Mouse (Mus musculus): ENCODE measurements around the gene Shc3. TPM values are rescaled to one million over a fixed set of nuclear protein-coding genes. Genes with fewer than 3 reads are reported as not detected.

Gene Shc3
- total and polyA plus RNA-seq, 3 experiments, result 0.80 to 2.1 (median 0.91) TPM

DNA sequence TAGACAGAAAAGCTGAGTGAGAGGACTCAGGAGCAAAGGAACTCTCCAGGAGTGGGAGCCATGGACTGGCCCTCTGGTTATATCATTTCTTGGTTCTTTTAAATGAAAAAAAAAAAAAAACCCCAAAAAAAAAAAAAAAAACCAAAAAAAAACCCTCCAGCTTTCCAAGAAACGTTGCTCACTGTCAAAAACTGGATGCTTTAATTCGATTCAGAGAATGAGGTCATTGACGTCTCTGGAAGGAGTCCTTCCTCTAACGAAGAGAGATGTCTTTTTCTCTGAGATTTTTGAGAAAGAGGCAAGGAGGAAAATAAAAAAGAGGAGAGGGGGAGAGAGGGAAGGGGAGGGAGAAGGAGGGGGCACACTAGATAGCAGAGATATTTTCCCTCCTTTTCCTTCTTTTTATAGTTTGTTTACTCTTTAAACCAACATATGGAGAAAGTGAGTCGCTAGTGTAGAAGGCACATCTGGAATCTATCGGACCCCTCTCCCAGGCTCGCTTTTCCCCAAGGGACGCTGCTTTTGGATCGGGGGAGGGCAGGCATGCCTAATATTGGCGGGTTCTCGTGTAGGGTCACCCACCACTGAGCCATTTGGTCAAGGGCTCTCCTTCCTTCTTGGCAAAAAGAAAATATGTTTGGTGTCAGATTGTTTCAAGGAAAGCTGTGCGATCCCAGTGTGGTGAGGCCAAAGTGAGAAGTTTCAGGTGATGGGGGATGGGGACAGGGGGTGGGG is 157.4 kb downstream of the Shc3 start:
- Histone ChIP-seq H3K4me1 (ENCODE audit: control insufficient read depth, insufficient read depth, low read length) (no peaks in the 10 kb centered on the region), H3K36me3 (ENCODE audit: control insufficient read depth, insufficient read depth, low read length) (no peaks in the 10 kb centered on the region), H3K27me3 (ENCODE audit: control insufficient read depth, insufficient read depth, low read length) (no peaks in the 10 kb centered on the region; the same call in 1 of the 2 replicates), H3K27ac (no peak overlapping the region; the same call in 1 of the 2 replicates), H3K79me2 (replicated peaks; ENCODE audit: control insufficient read depth, insufficient read depth, low read length) (no peaks in the 10 kb centered on the region), H3K4me3 (no peak overlapping the region; the same call in 1 of the 2 replicates), H3K9ac (ENCODE audit: low read depth, low read length) (peak overlapping the region; percentile 36; the same call in 1 of the 2 replicates)
- WGBS, result 42% methylated on average over 12 of the region's 12 CpGs
- no peak for DNase-seq
- intact Hi-C loops (cut with DNase I), result loop anchor here (5.0 kb wide), 1 partner anchor 110 kb away; no protein-coding TSS in a partner anchor
- TF ChIP-seq EP300 (IDR thresholded peaks at IDR 0.05; ENCODE audit: insufficient read depth, low read depth, low read length) (no peak), CTCF (IDR thresholded peaks at IDR 0.05) (no peak), POLR2A (IDR thresholded peaks at IDR 0.05; ENCODE audit: insufficient read depth, low read depth, low read length) (no peak)

- H3K4me3 ChIP-seq, result no peak overlapping the region; the same call in 1 of the 2 replicates
Measured at GRCm38 (mm10) chr13:51411243-51411642, 158.0 kb downstream of the Shc3 start.

GRCm38 (mm10) chr13:51409936-51410481 is 159.2 kb downstream of the Shc3 start:
- no peak for TF ChIP-seq EP300 (IDR thresholded peaks at IDR 0.05; ENCODE audit: insufficient read depth, low read depth, low read length)
- intact Hi-C loops (cut with DNase I), result loop anchor here (5.0 kb wide), 1 partner anchor 108 kb away; no protein-coding TSS in a partner anchor
- Histone ChIP-seq H3K4me1 (ENCODE audit: control insufficient read depth, insufficient read depth, low read length) (no peaks in the 10 kb centered on the region), H3K79me2 (replicated peaks; ENCODE audit: control insufficient read depth, insufficient read depth, low read length) (no peaks in the 10 kb centered on the region), H3K27me3 (ENCODE audit: control insufficient read depth, insufficient read depth, low read length) (no peaks in the 10 kb centered on the region; the same call in 1 of the 2 replicates), H3K4me3 (no peak overlapping the region; the same call in 1 of the 2 replicates), H3K9ac (ENCODE audit: low read depth, low read length) (peak overlapping the region; percentile 22; the same call in 1 of the 2 replicates), H3K36me3 (ENCODE audit: control insufficient read depth, insufficient read depth, low read length) (no peaks in the 10 kb centered on the region), H3K27ac (peak overlapping the region; percentile 20; the same call in 1 of the 2 replicates)
- DNase-seq, result no peak
- 67% methylated on average over 6 of the region's 6 CpGs for WGBS

More at GRCm38 (mm10) chr13:51411243-51411642, 158.0 kb downstream of the Shc3 start:
- Histone ChIP-seq H3K36me3 (ENCODE audit: control insufficient read depth, insufficient read depth, low read length) (no peaks in the 10 kb centered on the region), H3K4me1 (ENCODE audit: control insufficient read depth, insufficient read depth, low read length) (no peaks in the 10 kb centered on the region), H3K27ac (peak overlapping the region; percentile 20), H3K27me3 (ENCODE audit: control insufficient read depth, insufficient read depth, low read length) (no peaks in the 10 kb centered on the region; the same call in 1 of the 2 replicates), H3K9ac (ENCODE audit: low read depth, low read length) (peak overlapping the region; percentile 36), H3K79me2 (replicated peaks; ENCODE audit: control insufficient read depth, insufficient read depth, low read length) (no peaks in the 10 kb centered on the region)
- no peak for DNase-seq
- WGBS, result 53% methylated on average over 9 of the region's 9 CpGs
- intact Hi-C loops (cut with DNase I), result loop anchor here (5.0 kb wide), 1 partner anchor 109 kb away; no protein-coding TSS in a partner anchor
- TF ChIP-seq POLR2A (IDR thresholded peaks at IDR 0.05; ENCODE audit: insufficient read depth, low read depth, low read length), result no peak
- TF ChIP-seq CTCF (IDR thresholded peaks at IDR 0.05), result no peak
- TF ChIP-seq EP300 (IDR thresholded peaks at IDR 0.05; ENCODE audit: insufficient read depth, low read depth, low read length), result no peak

GRCm38 (mm10) chr13:51408519-51409001 is 160.7 kb downstream of the Shc3 start, which contains the start of gene S1pr3:
TSS of gene S1pr3 (plus strand) at chr13:51408639.
- Histone ChIP-seq H3K79me2 (replicated peaks; ENCODE audit: control insufficient read depth, insufficient read depth, low read length) (no peaks in the 10 kb centered on the region), H3K27ac (peak within 1 kb of the TSS; percentile 70), H3K36me3 (ENCODE audit: control insufficient read depth, insufficient read depth, low read length) (no peaks in the 10 kb centered on the region), H3K27me3 (ENCODE audit: control insufficient read depth, insufficient read depth, low read length) (no peaks in the 10 kb centered on the region; the same call in 1 of the 2 replicates), H3K4me1 (ENCODE audit: control insufficient read depth, insufficient read depth, low read length) (no peaks in the 10 kb centered on the region), H3K4me3 (peak within 1 kb of the TSS; percentile 52), H3K9ac (ENCODE audit: low read depth, low read length) (peak within 1 kb of the TSS; percentile 58)
- DNase-seq, result peak; percentile 84 to 85
- intact Hi-C loops (cut with DNase I), result no loop called here
- TF ChIP-seq POLR2A (IDR thresholded peaks at IDR 0.05; ENCODE audit: insufficient read depth, low read depth, low read length), result peak; percentile 71
- peak; percentile 12; the same call in 1 of the 2 replicates for TF ChIP-seq CTCF (IDR thresholded peaks at IDR 0.05)
- 0 out of 2 replicates have a peak, but pooled peaks have one; percentile 6 for TF ChIP-seq EP300 (IDR thresholded peaks at IDR 0.05; ENCODE audit: insufficient read depth, low read depth, low read length)
- 2% methylated on average over 33 of the region's 33 CpGs for WGBS

- H3K27ac ChIP-seq, result peak overlapping the region; percentile 62
- no peaks in the 10 kb centered on the region for H3K4me1 ChIP-seq (ENCODE audit: control insufficient read depth, insufficient read depth, low read length)
- WGBS, result 43% methylated on average over 13 of the region's 13 CpGs
- H3K36me3 ChIP-seq (ENCODE audit: control insufficient read depth, insufficient read depth, low read length), result no peaks in the 10 kb centered on the region
- peak overlapping the region; percentile 32; the same call in 1 of the 2 replicates for H3K9ac ChIP-seq (ENCODE audit: low read depth, low read length)
- no peak overlapping the region for H3K4me3 ChIP-seq
- intact Hi-C loops (cut with DNase I), result no loop called here
- H3K79me2 ChIP-seq (replicated peaks; ENCODE audit: control insufficient read depth, insufficient read depth, low read length), result no peaks in the 10 kb centered on the region
- H3K27me3 ChIP-seq (ENCODE audit: control insufficient read depth, insufficient read depth, low read length), result no peaks in the 10 kb centered on the region; the same call in 1 of the 2 replicates
- TF ChIP-seq CTCF (IDR thresholded peaks at IDR 0.05) (no peak), POLR2A (IDR thresholded peaks at IDR 0.05; ENCODE audit: insufficient read depth, low read depth, low read length) (0 out of 2 replicates have a peak, but pooled peaks have one; percentile 48), EP300 (IDR thresholded peaks at IDR 0.05; ENCODE audit: insufficient read depth, low read depth, low read length) (no peak)
- peak; percentile 43 to 46 for DNase-seq
Measured at GRCm38 (mm10) chr13:51407541-51408217, 161.5 kb downstream of the Shc3 start.
